Mouse (Mus musculus) liver, adult 2 months (tissue): Measurements from ENCODE around the gene Ralb. TPM values are rescaled to one million over a fixed set of nuclear protein-coding genes. Genes with fewer than 3 reads are reported as not detected.
A peak's percentile ranks its signal among the peaks of the same experiment; 100 is the strongest.

ENCODE experiments used
- DNase-seq: peaks from one replicate; pipeline ENCODE4 v3.0.0-alpha.2; 2011; ENCODE audit warnings: low read depth, low spot score; ENCODE audit errors: extremely low read depth
- H3K27ac ChIP-seq: fragments of 200-500 bp; replicated peaks from 2 replicates; pipeline ENCODE4 v1.5.1; 2012; ENCODE audit warnings: low read depth, mild to moderate bottlenecking, control low read depth, inconsistent platforms, low read length; ENCODE audit not compliant: insufficient read depth
- H3K27me3 ChIP-seq: fragments of 200-500 bp; 2 replicates; pipeline ENCODE4 v1.6.1; 2012; ENCODE audit warnings: mild to moderate bottlenecking, moderate library complexity, low read length, inconsistent platforms; ENCODE audit not compliant: control insufficient read depth, insufficient read depth
- H3K36me3 ChIP-seq: fragments of 200-500 bp; 2 replicates; pipeline ENCODE4 v1.6.1; 2012; ENCODE audit warnings: low read length, inconsistent platforms; ENCODE audit not compliant: control insufficient read depth, insufficient read depth
- H3K4me1 ChIP-seq: fragments of 200-500 bp; 2 replicates; pipeline ENCODE4 v1.6.1; 2011; ENCODE audit warnings: low read length; ENCODE audit not compliant: control insufficient read depth, insufficient read depth
- H3K4me3 ChIP-seq: fragments of 200-500 bp; 2 replicates; pipeline ENCODE4 v1.5.1; 2011; ENCODE audit warnings: low read depth, mild to moderate bottlenecking, control low read depth, low read length, moderate library complexity; ENCODE audit not compliant: insufficient read depth
- H3K79me2 ChIP-seq: fragments of 200-500 bp; 2 replicates; pipeline ENCODE4 v1.6.1; 2012; ENCODE audit warnings: inconsistent platforms, mild to moderate bottlenecking, low read length, moderate library complexity; ENCODE audit not compliant: control insufficient read depth, insufficient read depth
- H3K9ac ChIP-seq: fragments of 200-500 bp; 2 replicates; pipeline ENCODE4 v1.6.1; 2012; ENCODE audit warnings: low read depth, mild to moderate bottlenecking, control low read depth, inconsistent platforms, low read length
- CTCF ChIP-seq: fragments of 200-500 bp; IDR thresholded peaks from 2 replicates; pipeline ENCODE4 v1.5.1; 2011; ENCODE audit warnings: low read depth, low read length, control low read depth
- POLR2A ChIP-seq: fragments of 200-500 bp; IDR thresholded peaks from 2 replicates; pipeline ENCODE4 v1.6.1; 2011; ENCODE audit warnings: low read length, control low read depth; ENCODE audit not compliant: insufficient read depth; ENCODE audit errors: extremely low read depth
- WGBS: fragments of 180-500 bp; shearing (Covaris S2); methylation state at CpG from one replicate; pipeline ENCODE4 v1.1.7; 2018; 5-methylcytosine and 5-hydroxymethylcytosine counted together
- polyA plus RNA-seq: library from polyadenylated mRNA; depleted of rRNA; stranded (reverse); fragments of >200 nt; gene quantifications from 2 replicates; pipeline ENCODE4 v1.2.3, GENCODE M21; 2012
- total RNA-seq: library from RNA; depleted of rRNA; stranded (reverse); fragments of >200 nt; gene quantifications from 2 replicates; pipeline ENCODE4 v1.2.3, GENCODE M21; 2014

The Ralb gene
- total and polyA plus RNA-seq, 2 experiments = 9.0 to 14.8 TPM

DNA sequence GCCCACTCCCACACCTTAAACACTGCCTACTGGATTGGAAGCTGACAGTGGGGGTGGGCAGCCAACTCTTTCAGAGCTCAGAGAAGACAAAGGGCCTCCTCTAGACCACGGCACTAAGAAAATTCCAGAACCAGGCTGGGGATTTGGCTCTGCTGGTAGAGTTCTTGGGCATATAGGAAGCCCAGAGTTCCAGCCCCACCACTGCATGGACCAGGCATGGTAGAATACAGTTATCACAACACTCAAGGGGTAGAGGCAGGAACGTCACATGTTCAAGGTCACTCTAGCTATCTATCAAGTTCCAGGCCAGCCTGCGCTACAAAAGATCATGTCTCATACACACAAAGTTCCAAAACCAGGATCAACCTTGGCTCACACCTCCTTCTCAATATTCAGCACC lies 1.4 kb downstream of the Ralb start:
- H3K27ac ChIP-seq = no peak overlapping the region; the same call in 1 of the 2 replicates
- DNase-seq = no peak
- WGBS = 37% methylated on average over 3 of the region's 3 CpGs
- H3K4me1 ChIP-seq = peaks cover 11% of the 10 kb centered on the region
- no peak for TF ChIP-seq POLR2A
- no peak for TF ChIP-seq CTCF
- peak overlapping the region; percentile 7; the same call in 1 of the 2 replicates for H3K4me3 ChIP-seq
- peak overlapping the region; percentile 78 for H3K9ac ChIP-seq
- H3K27me3 ChIP-seq = no peaks in the 10 kb centered on the region
- no peaks in the 10 kb centered on the region for H3K36me3 ChIP-seq
- peaks cover 29% of the 10 kb centered on the region for H3K79me2 ChIP-seq

DNA sequence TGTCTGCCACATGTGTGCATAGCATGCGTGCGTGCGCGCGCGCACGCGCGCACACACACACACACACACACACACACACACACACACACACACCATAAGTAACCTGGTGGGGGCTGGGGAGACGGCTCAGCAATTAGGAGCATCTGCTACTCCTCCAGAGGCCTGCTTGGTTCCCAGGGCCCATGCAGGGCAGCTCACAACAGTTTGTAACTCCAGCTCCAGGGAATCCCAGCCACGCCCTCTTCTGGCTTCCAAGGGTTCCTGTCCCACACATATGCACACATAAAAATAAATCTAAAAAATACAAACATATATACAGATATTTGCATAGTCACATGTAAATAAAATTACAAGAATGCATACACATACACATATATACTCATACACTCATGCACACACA lies 1.9 kb downstream of the Ralb start:
- H3K9ac ChIP-seq = no peak overlapping the region
- peaks cover 34% of the 10 kb centered on the region for H3K79me2 ChIP-seq
- DNase-seq = no peak
- H3K36me3 ChIP-seq = no peaks in the 10 kb centered on the region
- no peak overlapping the region for H3K4me3 ChIP-seq
- H3K4me1 ChIP-seq = peaks cover 11% of the 10 kb centered on the region
- 90% methylated on average over 11 of the region's 11 CpGs for WGBS
- no peak overlapping the region for H3K27ac ChIP-seq
- no peaks in the 10 kb centered on the region for H3K27me3 ChIP-seq
- TF ChIP-seq POLR2A (no peak), CTCF (no peak)

DNA sequence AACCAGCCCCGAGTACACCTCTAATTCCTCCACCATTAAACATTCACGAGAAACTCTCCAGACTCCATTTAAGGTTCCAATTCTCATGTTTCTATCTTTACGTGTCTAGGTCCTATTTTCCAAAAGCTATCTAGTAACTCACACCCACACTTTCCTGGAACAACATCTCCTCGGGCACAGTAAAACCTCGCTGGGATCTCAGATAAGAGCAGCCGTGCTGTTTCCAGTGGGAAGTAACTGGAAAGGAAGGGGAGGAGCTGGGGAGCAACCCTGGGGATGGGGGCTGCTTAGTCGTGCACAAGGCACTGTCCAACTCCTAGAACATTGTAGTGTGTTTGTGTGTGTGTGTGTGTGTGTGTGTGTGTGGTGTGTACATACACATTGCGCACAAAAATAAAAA lies 2.7 kb downstream of the Ralb start:
- 67% methylated on average over 8 of the region's 8 CpGs for WGBS
- H3K79me2 ChIP-seq = peaks cover 42% of the 10 kb centered on the region
- no peak overlapping the region for H3K9ac ChIP-seq
- no peak for DNase-seq
- TF ChIP-seq POLR2A (no peak), CTCF (no peak)
- H3K27me3 ChIP-seq = no peaks in the 10 kb centered on the region
- no peaks in the 10 kb centered on the region for H3K36me3 ChIP-seq
- H3K4me1 ChIP-seq = peaks cover 14% of the 10 kb centered on the region
- 0 out of 2 replicates have a peak overlapping the region, but pooled peaks have one; percentile 14 for H3K27ac ChIP-seq
- H3K4me3 ChIP-seq = no peak overlapping the region

DNA sequence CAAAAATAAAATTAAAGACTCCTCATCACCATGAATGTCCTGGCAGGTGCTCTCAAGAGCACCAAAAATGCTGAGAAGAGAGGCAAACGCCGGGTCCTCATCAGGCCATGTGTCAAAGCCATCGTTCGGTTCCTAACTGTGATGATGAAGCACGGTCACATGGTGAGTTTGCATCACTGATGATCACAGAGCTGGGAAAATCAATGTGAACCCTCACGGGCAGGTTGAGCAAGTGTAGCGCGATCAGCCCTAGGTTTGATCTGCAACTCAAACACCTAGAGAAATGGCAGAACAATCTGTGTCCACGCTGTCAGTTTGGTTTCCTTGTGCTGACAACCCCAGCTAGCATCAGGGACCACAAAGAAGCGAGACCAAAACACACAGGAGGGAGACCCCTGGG lies 5.1 kb downstream of the Ralb start:
- no peaks in the 10 kb centered on the region for H3K27me3 ChIP-seq
- peak; percentile 78 for DNase-seq
- no peaks in the 10 kb centered on the region for H3K36me3 ChIP-seq
- WGBS = 20% methylated on average over 10 of the region's 10 CpGs
- TF ChIP-seq CTCF = no peak
- no peak for TF ChIP-seq POLR2A
- H3K79me2 ChIP-seq = peaks cover 47% of the 10 kb centered on the region
- H3K4me1 ChIP-seq = peaks cover 16% of the 10 kb centered on the region
- H3K4me3 ChIP-seq = no peak overlapping the region
- H3K9ac ChIP-seq = no peak overlapping the region
- H3K27ac ChIP-seq = no peak overlapping the region

DNA sequence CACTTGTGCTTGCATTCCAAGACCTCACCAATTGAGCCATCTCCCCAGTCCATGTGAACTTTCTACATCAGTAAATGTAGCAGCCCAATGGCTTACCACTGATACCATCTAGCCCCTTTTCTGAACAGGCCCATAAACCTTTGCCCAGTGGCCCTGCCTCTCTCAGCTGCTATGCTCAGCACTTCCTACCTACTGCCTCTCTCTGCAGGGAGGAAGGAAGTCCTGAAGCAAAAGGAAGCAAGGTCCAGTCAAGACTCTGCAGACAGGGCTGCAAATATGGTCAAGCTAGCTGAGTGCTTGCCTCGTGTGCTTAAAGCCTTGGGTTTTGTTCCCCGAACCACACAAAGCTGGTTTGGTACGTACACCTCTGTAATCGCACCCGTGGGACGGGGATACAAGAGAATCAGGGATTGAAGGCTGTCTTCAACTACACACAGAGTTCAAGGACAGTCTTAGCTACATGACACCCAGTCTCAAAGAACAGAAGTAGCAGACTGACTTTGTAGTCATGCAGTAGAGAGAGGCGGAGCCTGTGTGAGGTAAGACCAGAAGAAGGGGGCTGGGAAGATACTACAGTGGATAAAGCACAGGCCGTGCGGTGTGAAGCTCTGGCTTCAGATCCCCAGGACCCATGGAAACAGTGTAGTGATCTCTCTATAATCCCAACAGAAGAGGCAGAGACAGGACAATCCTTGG lies 5.9 kb downstream of the Ralb start:
- Histone ChIP-seq H3K36me3 (no peaks in the 10 kb centered on the region), H3K27me3 (no peaks in the 10 kb centered on the region), H3K79me2 (peaks cover 47% of the 10 kb centered on the region), H3K27ac (no peak overlapping the region; the same call in 1 of the 2 replicates), H3K4me3 (no peak overlapping the region), H3K4me1 (peaks cover 16% of the 10 kb centered on the region), H3K9ac (no peak overlapping the region)
- TF ChIP-seq POLR2A = no peak
- no peak for TF ChIP-seq CTCF
- DNase-seq = no peak
- 80% methylated on average over 9 of the region's 9 CpGs for WGBS

DNA sequence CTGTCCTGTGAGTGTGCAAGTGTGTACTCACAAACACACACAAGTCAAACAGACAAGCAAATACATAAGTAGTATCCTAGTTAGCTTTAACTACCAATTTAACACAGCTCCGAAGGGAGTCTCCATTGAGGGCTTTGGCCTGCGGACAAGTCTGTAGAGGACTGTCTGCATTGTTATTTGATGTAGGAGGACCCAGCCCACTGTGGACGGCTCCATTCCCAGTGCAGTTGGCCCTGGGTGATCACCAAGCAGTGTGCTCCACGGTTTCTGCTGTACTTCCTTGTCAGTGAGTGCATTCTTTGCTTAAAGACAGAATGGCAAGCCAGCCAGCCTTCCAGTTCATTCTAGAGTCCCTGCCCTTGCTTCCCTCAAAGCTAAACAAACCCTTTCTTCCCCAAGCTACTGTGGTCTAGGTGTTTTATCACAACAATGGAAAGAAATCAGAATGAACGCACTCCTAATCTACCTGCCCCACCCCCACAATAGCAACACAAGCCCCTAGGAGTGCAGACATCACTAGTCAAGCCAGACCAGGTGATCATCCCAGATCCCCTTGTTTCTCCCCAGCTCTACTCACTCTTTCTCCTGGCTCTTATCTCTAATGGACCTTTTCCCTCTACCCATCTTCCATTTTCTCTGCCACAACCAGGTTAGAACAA lies 7.1 kb downstream of the Ralb start:
- Histone ChIP-seq H3K9ac (no peak overlapping the region), H3K79me2 (peaks cover 36% of the 10 kb centered on the region), H3K4me1 (peaks cover 12% of the 10 kb centered on the region; the same call in 1 of the 2 replicates), H3K27ac (no peak overlapping the region), H3K36me3 (no peaks in the 10 kb centered on the region), H3K4me3 (no peak overlapping the region), H3K27me3 (no peaks in the 10 kb centered on the region)
- DNase-seq = no peak
- TF ChIP-seq CTCF (no peak), POLR2A (no peak)
- WGBS = 84% methylated on average over 5 of the region's 5 CpGs
